Mouse (Mus musculus) G1E (cell line): ENCODE measurements around the gene H2afy. TPM values are rescaled to one million over a fixed set of nuclear protein-coding genes. Genes with fewer than 3 reads are reported as not detected.

Experiments
- ATAC-seq: 2 replicates; pipeline ENCODE4 v1.8.0; 2016; ENCODE audit warnings: mild to moderate bottlenecking; ENCODE audit not compliant: insufficient number of reproducible peaks, poor library complexity, low FRiP score, severe bottlenecking; ENCODE audit errors: extremely low read depth
- DNase-seq: peaks from one replicate; pipeline ENCODE4 v3.0.0; 2012; ENCODE audit warnings: low spot score
- H3K27me3 ChIP-seq: 2 replicates; pipeline ENCODE4 v1.6.1; 2012; ENCODE audit warnings: mild to moderate bottlenecking, low read length, inconsistent platforms; ENCODE audit not compliant: insufficient read depth
- H3K36me3 ChIP-seq: replicated peaks from 2 replicates; pipeline ENCODE3; 2012; ENCODE audit warnings: mild to moderate bottlenecking, inconsistent platforms
- H3K4me1 ChIP-seq: 2 replicates; pipeline ENCODE4 v1.6.1; 2012; ENCODE audit warnings: low read depth, low read length, inconsistent platforms, mixed read lengths; ENCODE audit not compliant: insufficient read depth
- H3K4me3 ChIP-seq: 2 replicates; pipeline ENCODE4 v1.5.1; 2012; ENCODE audit warnings: low read depth, mild to moderate bottlenecking, inconsistent platforms, low read length, moderate library complexity, mixed read lengths
- H3K9me3 ChIP-seq: replicated peaks from 2 replicates; pipeline ENCODE4 v1.6.1; 2012; ENCODE audit warnings: inconsistent platforms
- CTCF ChIP-seq: IDR thresholded peaks from 2 replicates; pipeline ENCODE4 v1.5.1; 2012; ENCODE audit warnings: low read depth, low read length, inconsistent platforms, mixed read lengths
- GATA1 ChIP-seq: IDR thresholded peaks from 2 replicates; pipeline ENCODE4 v1.6.1; 2012; ENCODE audit warnings: borderline replicate concordance, low read length, inconsistent platforms, mixed read lengths
- GATA2 ChIP-seq: IDR thresholded peaks from 2 replicates; pipeline ENCODE4 v1.6.1; 2012; ENCODE audit warnings: low read depth, low read length, inconsistent platforms, borderline replicate concordance
- POLR2AphosphoS5 ChIP-seq: IDR thresholded peaks from 2 replicates; pipeline ENCODE4 v1.6.1; 2012; ENCODE audit warnings: low read depth, low read length, inconsistent platforms; ENCODE audit not compliant: insufficient replicate concordance
- TAL1 ChIP-seq: conservative IDR thresholded peaks from 2 replicates; pipeline ENCODE4 v1.6.1; 2012; ENCODE audit warnings: low read depth, low read length, inconsistent platforms, mixed read lengths
- polyA plus RNA-seq: library from polyadenylated mRNA; stranded (reverse); fragments of >175 nt; gene quantifications from 2 replicates; pipeline ENCODE4 v1.2.3, GENCODE M21; 2012
- total RNA-seq, 2 experiments: library from RNA; stranded (forward) in 1 of 2; stranded (reverse) in 1 of 2; fragments of 200-1000 nt in 1 of 2; fragments of >200 nt in 1 of 2; fragmentation: Nextera tagmentation in 1 of 2; gene quantifications; 2 replicates each; pipeline ENCODE4 v1.2.3; 2014 to 2017

H2afy gene
- total and polyA plus RNA-seq, 3 experiments: 189 to 503 (median 198) TPM

- DNase-seq (no peak), ATAC-seq (no peak)
- Histone ChIP-seq H3K36me3 (peaks cover 100% of the 10 kb centered on the region), H3K4me1 (peaks cover 30% of the 10 kb centered on the region), H3K9me3 (no peaks in the 10 kb centered on the region), H3K4me3 (no peak overlapping the region), H3K27me3 (no peaks in the 10 kb centered on the region)
- no peak for TF ChIP-seq GATA1
- no peak for TF ChIP-seq GATA2
- no peak for TF ChIP-seq POLR2AphosphoS5
- TF ChIP-seq CTCF: no peak
- no peak for TF ChIP-seq TAL1
Measured at GRCm38 (mm10) chr13:56109703-56110102, 26.5 kb downstream of the H2afy start.

- Histone ChIP-seq H3K27me3 (no peaks in the 10 kb centered on the region), H3K4me3 (no peak overlapping the region), H3K36me3 (peaks cover 100% of the 10 kb centered on the region), H3K4me1 (peaks cover 30% of the 10 kb centered on the region), H3K9me3 (no peaks in the 10 kb centered on the region)
- DNase-seq (no peak), ATAC-seq (no peak)
- no peak for TF ChIP-seq POLR2AphosphoS5
- TF ChIP-seq TAL1: no peak
- no peak for TF ChIP-seq GATA1
- TF ChIP-seq CTCF: no peak
- no peak for TF ChIP-seq GATA2
Measured at GRCm38 (mm10) chr13:56108849-56109519, 27.2 kb downstream of the H2afy start.

- Histone ChIP-seq H3K9me3 (no peaks in the 10 kb centered on the region), H3K4me3 (no peak overlapping the region), H3K4me1 (peaks cover 11% of the 10 kb centered on the region), H3K36me3 (peaks cover 100% of the 10 kb centered on the region), H3K27me3 (no peaks in the 10 kb centered on the region)
- DNase-seq (no peak), ATAC-seq (no peak)
- TF ChIP-seq TAL1 (no peak), GATA1 (no peak), CTCF (no peak), POLR2AphosphoS5 (no peak), GATA2 (no peak)
Measured at GRCm38 (mm10) chr13:56104971-56105391, 31.2 kb downstream of the H2afy start.

GRCm38 (mm10) chr13:56103796-56104746 lies 32.1 kb downstream of the H2afy start:
- ATAC-seq (no peak), DNase-seq (no peak)
- Histone ChIP-seq H3K27me3 (no peaks in the 10 kb centered on the region), H3K4me1 (peaks cover 6% of the 10 kb centered on the region), H3K9me3 (no peaks in the 10 kb centered on the region), H3K36me3 (peaks cover 98% of the 10 kb centered on the region), H3K4me3 (no peak overlapping the region)
- no peak for TF ChIP-seq TAL1
- no peak for TF ChIP-seq GATA2
- no peak for TF ChIP-seq POLR2AphosphoS5
- no peak for TF ChIP-seq CTCF

GRCm38 (mm10) chr13:56102160-56102559 lies 34.0 kb downstream of the H2afy start:
- TF ChIP-seq GATA2: no peak
- TF ChIP-seq TAL1: no peak
- TF ChIP-seq CTCF: no peak
- no peak for TF ChIP-seq GATA1
- TF ChIP-seq POLR2AphosphoS5: no peak
- peaks cover 2% of the 10 kb centered on the region; the same call in 1 of the 2 replicates for H3K4me1 ChIP-seq
- ATAC-seq (no peak), DNase-seq (no peak)
- H3K4me3 ChIP-seq: no peak overlapping the region
- no peaks in the 10 kb centered on the region for H3K9me3 ChIP-seq
- no peaks in the 10 kb centered on the region for H3K27me3 ChIP-seq
- peaks cover 91% of the 10 kb centered on the region for H3K36me3 ChIP-seq

GRCm38 (mm10) chr13:56095601-56096195 lies 40.5 kb downstream of the H2afy start:
- no peaks in the 10 kb centered on the region for H3K4me1 ChIP-seq
- H3K27me3 ChIP-seq: no peaks in the 10 kb centered on the region
- no peak overlapping the region for H3K4me3 ChIP-seq
- TF ChIP-seq GATA1: no peak
- ATAC-seq (no peak), DNase-seq (no peak)
- no peaks in the 10 kb centered on the region for H3K9me3 ChIP-seq
- H3K36me3 ChIP-seq: peaks cover 90% of the 10 kb centered on the region
